Mouse (Mus musculus): ENCODE measurements around the gene Ttc8.

GRCm38 (mm10) chr12:99024430-99024960, 104.1 kb downstream of the Ttc8 start:
- TF ChIP-seq CTCF (IDR thresholded peaks at IDR 0.05; ENCODE audit: control insufficient read depth, insufficient read depth, insufficient replicate concordance, low read depth, low read length) (no peak), POLR2A (IDR thresholded peaks at IDR 0.05; ENCODE audit: control insufficient read depth, low read depth, low read length) (no peak)

Measured in testis, adult 2 months (tissue).